Mouse (Mus musculus): Measurements from ENCODE around the gene Mttp. TPM values are rescaled to one million over a fixed set of nuclear protein-coding genes. Genes with fewer than 3 reads are reported as not detected.
A peak's percentile ranks its signal among the peaks of the same experiment; 100 is the strongest.

The Mttp gene
- polyA plus RNA-seq, 1 experiment from 2014 or later, result 6.3 TPM

DNA sequence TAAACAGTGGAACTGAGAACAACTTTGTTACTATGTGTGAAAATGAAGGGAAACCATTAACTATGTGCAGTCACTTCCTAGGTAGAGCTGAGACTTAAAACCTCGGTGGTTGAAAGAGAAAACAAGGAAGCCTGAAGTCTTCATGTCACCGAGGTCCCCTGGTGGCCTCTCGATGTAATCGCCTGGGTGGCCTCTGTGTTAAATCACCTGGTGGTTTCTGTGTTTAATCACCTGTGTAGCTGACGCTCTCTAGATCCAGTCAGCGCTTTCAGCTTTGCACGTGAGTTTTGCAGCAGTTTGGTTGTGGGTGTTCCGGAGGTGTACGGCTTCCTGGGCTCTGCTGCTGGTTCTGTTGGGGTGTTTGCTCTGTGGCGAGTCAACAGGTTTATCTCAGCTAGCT, 28.5 kb upstream of the Mttp start:
- Histone ChIP-seq H3K4me3 (ENCODE audit: low read depth, low read length) (no peak overlapping the region), H3K27ac (replicated peaks; ENCODE audit: low read depth, low read length) (no peak overlapping the region), H3K4me1 (ENCODE audit: control insufficient read depth, insufficient read depth, low read length) (no peaks in the 10 kb centered on the region), H3K4me2 (ENCODE audit: low read depth, low read length) (no peak overlapping the region), H3K36me3 (ENCODE audit: control insufficient read depth, insufficient read depth, low read length) (no peaks in the 10 kb centered on the region), H3K27me3 (replicated peaks; ENCODE audit: control insufficient read depth, insufficient read depth, low read length) (no peaks in the 10 kb centered on the region), H3K9me3 (ENCODE audit: control insufficient read depth, low read length) (0 out of 2 replicates have a peak, but pooled peaks cover 5% of the 10 kb centered on the region), H3K9ac (ENCODE audit: low read depth, low read length) (no peak overlapping the region)
- WGBS, result 75% methylated on average over 10 of the region's 10 CpGs
- ATAC-seq (ENCODE audit: low read depth), result no peak
- DNase-seq (ENCODE audit: low spot score), result no peak

DNA sequence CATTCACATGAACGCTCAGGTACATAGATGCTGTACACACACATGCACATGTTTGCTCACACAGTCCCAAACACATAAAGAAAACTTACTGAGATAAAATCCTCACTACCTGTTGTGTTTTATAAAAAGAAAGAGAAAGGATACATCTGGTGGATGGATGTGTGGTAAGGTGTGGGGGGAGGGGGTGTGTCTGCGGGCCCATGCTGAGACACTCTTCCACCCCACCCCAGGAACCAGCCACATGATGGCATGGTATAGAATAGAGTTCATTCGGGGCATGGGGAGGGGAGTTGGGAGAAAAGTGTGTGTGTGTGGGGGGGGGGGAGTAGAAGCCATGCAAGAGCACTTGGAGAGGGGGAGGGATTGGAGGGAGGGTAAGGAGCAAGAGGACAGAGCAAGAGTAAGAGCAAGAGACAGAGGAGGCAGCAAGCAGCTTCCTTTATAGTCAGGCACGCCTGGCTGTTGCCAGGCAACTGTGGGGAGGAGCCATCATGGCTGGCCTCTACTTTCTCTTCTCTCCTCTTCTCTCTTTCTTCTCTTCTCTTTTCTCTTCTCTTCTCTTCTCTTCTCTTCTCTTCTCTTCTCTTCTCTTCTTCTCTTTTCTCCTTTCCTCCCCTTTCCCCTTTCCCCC, 17.9 kb upstream of the Mttp start:
- Histone ChIP-seq H3K36me3 (ENCODE audit: control insufficient read depth, insufficient read depth, low read length) (no peaks in the 10 kb centered on the region), H3K27ac (replicated peaks; ENCODE audit: low read depth, low read length) (no peak overlapping the region), H3K27me3 (replicated peaks; ENCODE audit: control insufficient read depth, insufficient read depth, low read length) (no peaks in the 10 kb centered on the region), H3K4me3 (ENCODE audit: low read depth, low read length) (no peak overlapping the region), H3K4me1 (ENCODE audit: control insufficient read depth, insufficient read depth, low read length) (no peaks in the 10 kb centered on the region), H3K4me2 (ENCODE audit: low read depth, low read length) (no peak overlapping the region), H3K9ac (ENCODE audit: low read depth, low read length) (no peak overlapping the region), H3K9me3 (ENCODE audit: control insufficient read depth, low read length) (no peaks in the 10 kb centered on the region)
- WGBS, result 65% methylated on average over 4 of the region's 4 CpGs
- DNase-seq (ENCODE audit: low spot score), result no peak
- ATAC-seq (ENCODE audit: low read depth), result no peak

DNA sequence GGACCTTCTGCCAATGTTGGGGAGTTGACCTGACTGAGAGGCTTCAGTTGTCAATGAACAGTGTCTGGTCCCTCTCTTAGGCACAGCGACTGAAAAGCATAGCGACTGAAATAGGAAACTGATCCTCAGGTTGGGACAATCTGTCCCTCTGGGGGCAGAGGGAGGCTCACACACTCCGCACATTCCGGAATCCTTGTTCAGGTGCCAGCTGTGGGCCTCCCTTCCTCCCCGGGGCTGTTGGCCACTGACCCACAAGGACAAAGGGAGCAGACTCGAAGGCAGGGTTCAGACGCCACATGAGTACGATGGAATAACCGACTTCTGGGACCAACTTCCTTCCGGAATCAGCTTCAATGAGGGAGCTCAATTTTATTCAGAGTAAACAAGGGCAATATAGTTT, 16.9 kb upstream of the Mttp start:
- no peak overlapping the region for H3K4me3 ChIP-seq (ENCODE audit: low read depth, low read length)
- DNase-seq (ENCODE audit: low spot score) (no peak), ATAC-seq (ENCODE audit: low read depth) (no peak)
- WGBS, result 77% methylated on average over 10 of the region's 10 CpGs
- no peaks in the 10 kb centered on the region for H3K9me3 ChIP-seq (ENCODE audit: control insufficient read depth, low read length)
- no peaks in the 10 kb centered on the region for H3K27me3 ChIP-seq (replicated peaks; ENCODE audit: control insufficient read depth, insufficient read depth, low read length)
- H3K4me1 ChIP-seq (ENCODE audit: control insufficient read depth, insufficient read depth, low read length), result no peaks in the 10 kb centered on the region
- H3K27ac ChIP-seq (replicated peaks; ENCODE audit: low read depth, low read length), result no peak overlapping the region
- no peaks in the 10 kb centered on the region for H3K36me3 ChIP-seq (ENCODE audit: control insufficient read depth, insufficient read depth, low read length)
- H3K9ac ChIP-seq (ENCODE audit: low read depth, low read length), result no peak overlapping the region
- H3K4me2 ChIP-seq (ENCODE audit: low read depth, low read length), result no peak overlapping the region

DNA sequence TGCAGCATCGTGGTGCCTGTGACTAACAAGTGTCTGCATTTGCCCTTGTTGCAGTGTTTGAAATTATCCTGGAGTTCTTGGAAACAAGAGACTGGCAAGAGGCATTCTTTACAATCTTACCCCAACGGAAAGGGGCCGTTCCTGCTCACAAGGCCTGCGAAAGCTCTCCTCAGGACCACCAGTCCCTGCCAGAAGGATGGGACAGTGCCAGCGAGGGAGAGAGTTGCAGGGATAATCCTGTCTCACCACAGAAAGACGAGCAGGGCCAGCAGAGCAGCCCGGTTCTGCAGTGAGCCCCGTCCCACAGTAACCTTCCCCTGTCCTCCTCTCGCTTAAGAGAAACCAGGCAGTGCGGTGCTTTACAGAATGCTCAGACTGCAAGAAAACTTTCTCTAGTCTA, 11.9 kb upstream of the Mttp start:
- Histone ChIP-seq H3K36me3 (ENCODE audit: control insufficient read depth, insufficient read depth, low read length) (peaks cover 16% of the 10 kb centered on the region), H3K4me3 (ENCODE audit: low read depth, low read length) (no peak overlapping the region), H3K4me1 (ENCODE audit: control insufficient read depth, insufficient read depth, low read length) (no peaks in the 10 kb centered on the region), H3K27me3 (replicated peaks; ENCODE audit: control insufficient read depth, insufficient read depth, low read length) (no peaks in the 10 kb centered on the region), H3K27ac (replicated peaks; ENCODE audit: low read depth, low read length) (peak overlapping the region; percentile 48; the same call in 1 of the 2 replicates), H3K9ac (ENCODE audit: low read depth, low read length) (no peak overlapping the region), H3K9me3 (ENCODE audit: control insufficient read depth, low read length) (no peaks in the 10 kb centered on the region), H3K4me2 (ENCODE audit: low read depth, low read length) (no peak overlapping the region)
- DNase-seq (ENCODE audit: low spot score), result peak; percentile 24
- no peak for ATAC-seq (ENCODE audit: low read depth)
- 55% methylated on average over 10 of the region's 10 CpGs for WGBS

DNA sequence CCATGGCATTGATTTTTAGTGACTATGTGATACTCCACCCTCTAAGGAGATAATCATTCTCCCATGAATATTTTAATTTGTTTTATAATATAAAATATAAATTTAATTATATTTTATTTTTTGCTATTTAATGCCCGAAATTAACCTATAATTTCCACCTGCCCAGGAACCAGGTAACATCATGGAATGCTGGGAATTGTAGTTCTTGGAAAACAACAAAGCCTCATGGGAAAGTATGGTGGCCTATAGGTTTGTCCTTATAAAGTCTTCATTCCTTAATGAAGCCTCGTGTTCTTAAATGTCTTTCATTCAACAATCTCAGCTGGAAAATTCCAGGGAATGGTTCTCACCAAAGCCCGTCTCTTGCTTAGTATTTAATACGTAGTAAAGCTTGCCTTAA, 10.3 kb upstream of the Mttp start:
- Histone ChIP-seq H3K4me2 (ENCODE audit: low read depth, low read length) (no peak overlapping the region), H3K36me3 (ENCODE audit: control insufficient read depth, insufficient read depth, low read length) (peaks cover 20% of the 10 kb centered on the region), H3K4me3 (ENCODE audit: low read depth, low read length) (no peak overlapping the region), H3K9ac (ENCODE audit: low read depth, low read length) (no peak overlapping the region), H3K27ac (replicated peaks; ENCODE audit: low read depth, low read length) (no peak overlapping the region), H3K27me3 (replicated peaks; ENCODE audit: control insufficient read depth, insufficient read depth, low read length) (no peaks in the 10 kb centered on the region), H3K9me3 (ENCODE audit: control insufficient read depth, low read length) (no peaks in the 10 kb centered on the region), H3K4me1 (ENCODE audit: control insufficient read depth, insufficient read depth, low read length) (no peaks in the 10 kb centered on the region)
- DNase-seq (ENCODE audit: low spot score) (no peak), ATAC-seq (ENCODE audit: low read depth) (no peak)
- WGBS, result 85% methylated on average over 4 of the region's 4 CpGs

DNA sequence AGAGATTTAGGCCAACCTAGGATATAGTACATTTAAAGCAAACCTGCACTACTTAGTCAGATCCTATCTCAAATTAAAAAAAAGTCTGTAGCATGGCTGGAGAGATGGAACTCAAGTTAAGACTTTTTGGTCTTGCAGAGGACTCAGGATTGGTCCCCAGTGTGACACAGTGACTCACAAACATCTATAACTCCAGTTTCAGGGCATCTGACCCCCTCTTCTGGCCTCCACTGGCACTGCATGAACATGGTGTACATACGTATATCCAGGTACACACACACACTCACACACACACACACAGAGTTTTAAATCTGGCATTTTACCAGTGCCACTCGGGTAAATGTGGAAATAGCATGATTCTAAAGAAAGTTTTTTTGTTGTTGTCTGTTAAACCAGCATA, 4.0 kb upstream of the Mttp start:
- Histone ChIP-seq H3K36me3 (ENCODE audit: control insufficient read depth, insufficient read depth, low read length) (peaks cover 30% of the 10 kb centered on the region), H3K4me2 (ENCODE audit: low read depth, low read length) (no peak overlapping the region), H3K4me1 (ENCODE audit: control insufficient read depth, insufficient read depth, low read length) (no peaks in the 10 kb centered on the region; the same call in 1 of the 2 replicates), H3K4me3 (ENCODE audit: low read depth, low read length) (no peak overlapping the region), H3K27me3 (replicated peaks; ENCODE audit: control insufficient read depth, insufficient read depth, low read length) (no peaks in the 10 kb centered on the region), H3K9ac (ENCODE audit: low read depth, low read length) (no peak overlapping the region), H3K27ac (replicated peaks; ENCODE audit: low read depth, low read length) (no peak overlapping the region), H3K9me3 (ENCODE audit: control insufficient read depth, low read length) (no peaks in the 10 kb centered on the region)
- 91% methylated on average over 2 of the region's 2 CpGs for WGBS
- DNase-seq (ENCODE audit: low spot score) (no peak), ATAC-seq (ENCODE audit: low read depth) (no peak)

DNA sequence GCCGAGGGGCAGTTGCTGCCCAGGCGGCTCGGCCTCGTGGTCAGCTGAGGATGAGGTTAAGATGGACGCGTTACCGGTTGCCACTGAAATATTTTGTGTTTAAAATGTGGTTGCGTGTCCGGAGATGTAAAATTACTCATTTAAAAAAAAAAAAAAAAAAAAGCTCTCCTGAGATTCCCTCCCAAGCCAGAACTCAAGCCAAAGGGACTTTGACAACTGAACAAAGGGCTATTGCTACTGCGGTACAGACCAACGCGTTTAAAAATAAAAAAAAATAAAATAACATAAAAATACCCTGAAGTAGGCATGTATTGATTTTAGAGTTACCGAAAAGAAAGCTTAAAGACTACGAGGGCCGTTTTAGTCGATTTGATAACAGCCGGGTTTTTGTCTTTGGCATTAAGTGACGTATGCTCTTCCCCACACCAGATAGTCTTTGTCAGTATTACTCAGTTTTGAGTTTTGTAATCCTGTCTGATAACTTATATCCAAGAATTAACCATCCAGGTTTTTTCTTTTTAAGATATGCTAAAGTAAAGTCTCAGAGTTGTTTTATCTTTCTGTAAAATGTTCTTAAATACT, 617 bp downstream of the Mttp start:
- DNase-seq (ENCODE audit: low spot score) (peak; percentile 23), ATAC-seq (ENCODE audit: low read depth) (no peak)
- under 1% methylated on average over 18 of the region's 18 CpGs for WGBS
- Histone ChIP-seq H3K4me3 (ENCODE audit: low read depth, low read length) (peak overlapping the region; percentile 51), H3K9me3 (ENCODE audit: control insufficient read depth, low read length) (no peaks in the 10 kb centered on the region), H3K27me3 (replicated peaks; ENCODE audit: control insufficient read depth, insufficient read depth, low read length) (no peaks in the 10 kb centered on the region), H3K27ac (replicated peaks; ENCODE audit: low read depth, low read length) (peak overlapping the region; percentile 99), H3K9ac (ENCODE audit: low read depth, low read length) (peak overlapping the region; percentile 89), H3K36me3 (ENCODE audit: control insufficient read depth, insufficient read depth, low read length) (peaks cover 7% of the 10 kb centered on the region), H3K4me1 (ENCODE audit: control insufficient read depth, insufficient read depth, low read length) (peaks cover 6% of the 10 kb centered on the region), H3K4me2 (ENCODE audit: low read depth, low read length) (peak overlapping the region; percentile 83)

DNA sequence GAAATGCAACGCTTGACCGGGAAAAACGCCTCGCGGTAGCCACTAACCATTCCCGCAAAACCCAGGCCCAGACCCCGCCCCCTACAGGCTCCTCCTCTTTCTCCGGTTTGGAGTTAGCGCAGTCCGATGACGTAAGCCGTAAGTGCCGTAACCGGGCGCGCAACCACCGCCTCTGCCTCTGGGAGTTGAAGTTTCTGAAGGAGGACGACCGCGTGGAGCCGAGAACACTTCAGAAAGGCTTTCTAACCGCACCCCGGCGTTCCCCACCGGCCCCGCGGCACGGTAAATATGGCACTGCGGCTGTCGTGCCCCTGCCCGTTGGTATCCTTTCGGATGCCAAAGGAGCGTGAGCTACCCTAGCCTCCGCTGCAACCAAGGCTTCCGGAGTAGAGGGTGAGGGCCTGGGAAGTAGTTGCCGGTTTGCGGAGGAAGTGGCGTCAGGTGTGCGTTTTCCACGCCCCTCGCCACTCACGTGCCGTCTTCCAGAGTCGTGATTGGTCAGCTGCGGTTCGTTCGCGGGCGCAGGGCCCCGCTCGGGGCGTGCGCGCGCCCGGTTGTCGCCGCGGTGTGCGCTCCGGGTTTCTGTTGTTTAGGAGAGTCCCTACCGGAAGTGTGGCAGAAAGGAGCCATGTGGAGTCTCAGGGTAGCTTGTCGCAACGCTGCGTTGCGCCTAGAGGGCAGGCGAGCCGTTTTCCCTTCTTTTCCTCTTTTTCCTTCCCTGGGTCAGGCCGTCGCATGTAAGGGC, 1.3 kb downstream of the Mttp start, which contains the start of gene Trmt10a:
TSS of gene Trmt10a (plus strand) at position 134 of the 745 bp plus-strand sequence.
- Histone ChIP-seq H3K4me3 (ENCODE audit: low read depth, low read length) (peak within 1 kb of the TSS; percentile 51), H3K27me3 (replicated peaks; ENCODE audit: control insufficient read depth, insufficient read depth, low read length) (no peaks in the 10 kb centered on the region), H3K9ac (ENCODE audit: low read depth, low read length) (peak within 1 kb of the TSS; percentile 89), H3K4me2 (ENCODE audit: low read depth, low read length) (peak within 1 kb of the TSS; percentile 83), H3K9me3 (ENCODE audit: control insufficient read depth, low read length) (no peaks in the 10 kb centered on the region), H3K27ac (replicated peaks; ENCODE audit: low read depth, low read length) (peak within 1 kb of the TSS; percentile 99), H3K36me3 (ENCODE audit: control insufficient read depth, insufficient read depth, low read length) (no peaks in the 10 kb centered on the region), H3K4me1 (ENCODE audit: control insufficient read depth, insufficient read depth, low read length) (peaks cover 6% of the 10 kb centered on the region)
- WGBS, result under 1% methylated on average over 66 of the region's 70 CpGs
- peak; percentile 99 for DNase-seq (ENCODE audit: low spot score)
- ATAC-seq (ENCODE audit: low read depth), result peak; percentile 98

Data from embryonic facial prominence, embryonic 14.5 days (tissue).